Mouse (Mus musculus): ENCODE data around the gene Tceal1. TPM values are rescaled to one million over a fixed set of nuclear protein-coding genes. Genes with fewer than 3 reads are reported as not detected.
"Not testable (repeated sequence)": the region's sequence is repeated elsewhere in the genome, so short reads cannot be mapped to it uniquely, and the experiment has no call there.

The Tceal1 gene
- polyA plus RNA-seq, 1 experiment: 0.09 TPM

- Histone ChIP-seq H3K4me1 (ENCODE audit: control insufficient read depth, insufficient read depth, insufficient read length, low read length) (no peaks in the 10 kb centered on the region), H3K4me3 (ENCODE audit: low read depth, low read length) (no peak overlapping the region)
- 80% methylated on average over 5 of the region's 5 CpGs for WGBS
Measured at GRCm38 (mm10) chrX:136693196-136693595, 14.6 kb upstream of the Tceal1 start.

GRCm38 (mm10) chrX:136708168-136708681 lies 443 bp downstream of the Tceal1 start:
- TF ChIP-seq CTCF (IDR thresholded peaks at IDR 0.05; ENCODE audit: extremely low read depth, insufficient read length, insufficient replicate concordance, low read depth, low read length): no peak
- no peak for TF ChIP-seq POLR2A (IDR thresholded peaks at IDR 0.05; ENCODE audit: low read depth, low read length)
- H3K27ac ChIP-seq (ENCODE audit: insufficient read depth, low read depth, low read length): no peak overlapping the region
- no peaks in the 10 kb centered on the region for H3K4me1 ChIP-seq (ENCODE audit: control insufficient read depth, insufficient read depth, insufficient read length, low read length)
- H3K36me3 ChIP-seq (ENCODE audit: control insufficient read depth, insufficient read depth, low read length): no peaks in the 10 kb centered on the region
- H3K27me3 ChIP-seq (ENCODE audit: control insufficient read depth, insufficient read depth, low read length): no peaks in the 10 kb centered on the region
- WGBS: 21% methylated on average over 18 of the region's 18 CpGs
- H3K4me3 ChIP-seq (ENCODE audit: low read depth, low read length): peak overlapping the region; percentile 72

More at GRCm38 (mm10) chrX:136693196-136693595, 14.6 kb upstream of the Tceal1 start:
- TF ChIP-seq CTCF (IDR thresholded peaks at IDR 0.05; ENCODE audit: extremely low read depth, insufficient read length, insufficient replicate concordance, low read depth, low read length) (no peak), POLR2A (IDR thresholded peaks at IDR 0.05; ENCODE audit: low read depth, low read length) (no peak)
- Histone ChIP-seq H3K27me3 (ENCODE audit: control insufficient read depth, insufficient read depth, low read length) (no peaks in the 10 kb centered on the region), H3K36me3 (ENCODE audit: control insufficient read depth, insufficient read depth, low read length) (no peaks in the 10 kb centered on the region), H3K27ac (ENCODE audit: insufficient read depth, low read depth, low read length) (no peak overlapping the region)

- no peaks in the 10 kb centered on the region for H3K36me3 ChIP-seq (ENCODE audit: control insufficient read depth, insufficient read depth, low read length)
- no peaks in the 10 kb centered on the region for H3K4me1 ChIP-seq (ENCODE audit: control insufficient read depth, insufficient read depth, insufficient read length, low read length)
- H3K27ac ChIP-seq (ENCODE audit: insufficient read depth, low read depth, low read length): no peak overlapping the region
- no peaks in the 10 kb centered on the region for H3K27me3 ChIP-seq (ENCODE audit: control insufficient read depth, insufficient read depth, low read length)
- no peak for TF ChIP-seq CTCF (IDR thresholded peaks at IDR 0.05; ENCODE audit: extremely low read depth, insufficient read length, insufficient replicate concordance, low read depth, low read length)
- TF ChIP-seq POLR2A (IDR thresholded peaks at IDR 0.05; ENCODE audit: low read depth, low read length): no peak
- H3K4me3 ChIP-seq (ENCODE audit: low read depth, low read length): peak overlapping the region; percentile 72
- 26% methylated on average over 14 of the region's 14 CpGs for WGBS
Measured at GRCm38 (mm10) chrX:136708782-136709181, 1.0 kb downstream of the Tceal1 start.

GRCm38 (mm10) chrX:136714742-136715474 lies 7.1 kb downstream of the Tceal1 start:
- H3K4me3 ChIP-seq (ENCODE audit: low read depth, low read length); H3K4me1 ChIP-seq (ENCODE audit: control insufficient read depth, insufficient read depth, insufficient read length, low read length); H3K27me3 ChIP-seq (ENCODE audit: control insufficient read depth, insufficient read depth, low read length); H3K36me3 ChIP-seq (ENCODE audit: control insufficient read depth, insufficient read depth, low read length); H3K27ac ChIP-seq (ENCODE audit: insufficient read depth, low read depth, low read length): not testable (repeated sequence)
- 73% methylated on average over 3 of the region's 3 CpGs for WGBS

GRCm38 (mm10) chrX:136732016-136732415 lies 24.2 kb downstream of the Tceal1 start:
- no peak overlapping the region for H3K27ac ChIP-seq (ENCODE audit: insufficient read depth, low read depth, low read length)
- H3K27me3 ChIP-seq (ENCODE audit: control insufficient read depth, insufficient read depth, low read length): no peaks in the 10 kb centered on the region
- no peaks in the 10 kb centered on the region for H3K4me1 ChIP-seq (ENCODE audit: control insufficient read depth, insufficient read depth, insufficient read length, low read length)
- WGBS: 73% methylated on average over 4 of the region's 4 CpGs
- no peak for TF ChIP-seq POLR2A (IDR thresholded peaks at IDR 0.05; ENCODE audit: low read depth, low read length)
- no peak for TF ChIP-seq CTCF (IDR thresholded peaks at IDR 0.05; ENCODE audit: extremely low read depth, insufficient read length, insufficient replicate concordance, low read depth, low read length)
- H3K36me3 ChIP-seq (ENCODE audit: control insufficient read depth, insufficient read depth, low read length): 0 out of 2 replicates have a peak, but pooled peaks cover 2% of the 10 kb centered on the region
- no peak overlapping the region for H3K4me3 ChIP-seq (ENCODE audit: low read depth, low read length)

GRCm38 (mm10) chrX:136740087-136740790 lies 32.5 kb downstream of the Tceal1 start:
- WGBS: 15% methylated on average over 15 of the region's 15 CpGs
- Histone ChIP-seq H3K36me3 (ENCODE audit: control insufficient read depth, insufficient read depth, low read length) (peaks cover 4% of the 10 kb centered on the region; the same call in 1 of the 2 replicates), H3K4me3 (ENCODE audit: low read depth, low read length) (peak overlapping the region; percentile 38; the same call in 1 of the 2 replicates), H3K27me3 (ENCODE audit: control insufficient read depth, insufficient read depth, low read length) (no peaks in the 10 kb centered on the region), H3K4me1 (ENCODE audit: control insufficient read depth, insufficient read depth, insufficient read length, low read length) (peaks cover 2% of the 10 kb centered on the region; the same call in 1 of the 2 replicates), H3K27ac (ENCODE audit: insufficient read depth, low read depth, low read length) (no peak overlapping the region)
- TF ChIP-seq CTCF (IDR thresholded peaks at IDR 0.05; ENCODE audit: extremely low read depth, insufficient read length, insufficient replicate concordance, low read depth, low read length) (no peak), POLR2A (IDR thresholded peaks at IDR 0.05; ENCODE audit: low read depth, low read length) (no peak)
